Mouse (Mus musculus): Measurements from ENCODE around the gene Ubtfl1. TPM values are rescaled to one million over a fixed set of nuclear protein-coding genes. Genes with fewer than 3 reads are reported as not detected.

The Ubtfl1 gene
- total and polyA plus RNA-seq, 2 experiments from 2014 or later: not detected

DNA sequence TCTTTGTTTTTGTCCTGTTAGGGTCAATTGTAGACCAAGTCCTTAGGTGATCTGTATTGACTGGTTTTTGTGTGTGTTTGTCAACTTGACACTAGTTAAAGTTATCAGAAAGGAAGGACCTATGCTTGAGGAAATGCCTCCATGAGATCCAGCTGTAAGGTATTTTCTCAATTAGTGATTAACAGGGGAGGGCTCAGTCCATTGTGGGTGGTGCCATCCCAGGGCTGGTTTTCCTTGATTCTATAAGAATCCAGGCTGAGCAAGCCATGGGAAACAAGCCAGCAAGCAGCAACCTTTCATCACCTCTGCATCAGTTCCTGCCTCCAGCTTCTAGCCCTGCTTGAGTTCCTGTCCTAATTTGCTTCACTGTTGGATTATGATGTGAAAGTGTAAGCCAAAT lies 26.1 kb downstream of the Ubtfl1 start, which contains the start of gene Mbd3l2:
Mbd3l2 (plus strand) TSS at position 301 of the 400 bp plus-strand sequence.
- H3K36me3 ChIP-seq (ENCODE audit: insufficient read depth, low read length): no peaks in the 10 kb centered on the region
- H3K27ac ChIP-seq (ENCODE audit: low read depth, low read length): no peak within 1 kb of the TSS
- H3K9ac ChIP-seq (replicated peaks; ENCODE audit: low read length, poor library complexity, severe bottlenecking): no peak within 1 kb of the TSS
- H3K9me3 ChIP-seq (ENCODE audit: low read length): no peaks in the 10 kb centered on the region
- H3K4me3 ChIP-seq (ENCODE audit: low read depth, low read length): no peak within 1 kb of the TSS
- no peak for ATAC-seq (ENCODE audit: low FRiP score)
- H3K4me1 ChIP-seq (ENCODE audit: insufficient read depth, low read length): no peaks in the 10 kb centered on the region
- DNase-seq (ENCODE audit: low spot score): no peak
- H3K4me2 ChIP-seq (ENCODE audit: low read depth, low read length, poor library complexity, severe bottlenecking): no peak within 1 kb of the TSS
- no peak for TF ChIP-seq CTCF (IDR thresholded peaks at IDR 0.05)
- no peaks in the 10 kb centered on the region for H3K27me3 ChIP-seq (ENCODE audit: insufficient read depth, low read length)

DNA sequence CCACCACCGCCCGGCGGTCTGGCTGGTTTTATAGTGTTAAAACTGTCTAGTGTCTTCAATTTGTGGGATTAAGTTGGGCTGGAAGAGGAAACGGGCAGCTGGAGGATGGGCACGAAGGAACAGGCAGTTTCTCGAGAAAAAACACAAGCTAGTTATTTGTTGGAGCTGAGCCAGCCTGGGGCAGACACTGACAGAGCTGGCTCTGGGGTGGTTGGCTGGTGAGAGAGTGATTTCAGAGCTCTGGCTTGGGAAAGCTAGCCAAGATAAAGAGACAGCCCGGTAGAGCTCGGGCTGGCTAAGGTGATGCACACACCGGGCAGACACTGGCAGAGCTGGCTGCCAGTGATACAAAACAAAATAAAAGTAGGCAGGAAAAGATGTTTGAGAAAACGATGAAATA lies 27.5 kb downstream of the Ubtfl1 start:
- H3K27ac ChIP-seq (ENCODE audit: low read depth, low read length): no peak overlapping the region
- no peak overlapping the region for H3K4me3 ChIP-seq (ENCODE audit: low read depth, low read length)
- 80% methylated on average over 10 of the region's 10 CpGs for WGBS
- H3K27me3 ChIP-seq (ENCODE audit: insufficient read depth, low read length): no peaks in the 10 kb centered on the region
- no peak overlapping the region for H3K4me2 ChIP-seq (ENCODE audit: low read depth, low read length, poor library complexity, severe bottlenecking)
- no peaks in the 10 kb centered on the region for H3K4me1 ChIP-seq (ENCODE audit: insufficient read depth, low read length)
- H3K9me3 ChIP-seq (ENCODE audit: low read length): no peaks in the 10 kb centered on the region
- TF ChIP-seq CTCF (IDR thresholded peaks at IDR 0.05): no peak
- no peak for ATAC-seq (ENCODE audit: low FRiP score)
- no peaks in the 10 kb centered on the region for H3K36me3 ChIP-seq (ENCODE audit: insufficient read depth, low read length)
- no peak overlapping the region for H3K9ac ChIP-seq (replicated peaks; ENCODE audit: low read length, poor library complexity, severe bottlenecking)
- peak; percentile 40 for DNase-seq (ENCODE audit: low spot score)

DNA sequence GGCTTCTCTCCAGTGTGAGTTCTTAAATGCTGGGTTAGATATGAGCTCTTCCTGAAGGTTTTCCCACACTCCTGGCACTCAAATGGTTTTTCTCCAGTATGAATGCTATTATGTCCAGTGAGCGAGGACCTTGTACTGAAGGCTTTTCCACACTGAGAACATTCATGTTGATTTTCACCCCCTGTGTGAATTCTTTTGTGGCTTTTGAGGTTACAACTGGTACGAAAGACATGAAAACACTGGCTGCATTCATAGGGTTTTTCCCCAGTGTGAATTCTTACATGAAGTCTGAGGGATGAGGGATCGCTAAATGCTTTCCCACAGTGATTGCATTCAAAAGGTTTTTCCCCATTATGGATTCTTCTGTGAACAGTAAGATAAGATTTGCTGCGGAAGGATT lies 52.3 kb downstream of the Ubtfl1 start:
- DNase-seq (ENCODE audit: low spot score) (no peak), ATAC-seq (ENCODE audit: low FRiP score) (no peak)
- WGBS: 71% methylated on average over 4 of the region's 4 CpGs
- H3K4me2 ChIP-seq (ENCODE audit: low read depth, low read length, poor library complexity, severe bottlenecking): no peak overlapping the region
- H3K36me3 ChIP-seq (ENCODE audit: insufficient read depth, low read length): peaks cover 46% of the 10 kb centered on the region
- H3K27ac ChIP-seq (ENCODE audit: low read depth, low read length): no peak overlapping the region
- no peaks in the 10 kb centered on the region for H3K27me3 ChIP-seq (ENCODE audit: insufficient read depth, low read length)
- no peak overlapping the region for H3K9ac ChIP-seq (replicated peaks; ENCODE audit: low read length, poor library complexity, severe bottlenecking)
- no peak overlapping the region for H3K4me3 ChIP-seq (ENCODE audit: low read depth, low read length)
- no peak for TF ChIP-seq CTCF (IDR thresholded peaks at IDR 0.05)
- H3K9me3 ChIP-seq (ENCODE audit: low read length): no peaks in the 10 kb centered on the region
- no peaks in the 10 kb centered on the region for H3K4me1 ChIP-seq (ENCODE audit: insufficient read depth, low read length)

Small RNA genes within 50 kb of the gene (microRNA-seq; reads per million reads assigned to microRNA genes)
- gene Gm22854 (ENCODE audit: borderline number of aligned reads): not detected

Other genes starting within 250 kb of the Ubtfl1 start
- gene Chordc1, start 112.3 kb upstream of the Ubtfl1 start, total RNA-seq (2014; rRNA removed): 43.9 and 49.4 TPM in 2 replicates
- gene Chordc1, start 112.3 kb upstream of the Ubtfl1 start, polyA plus RNA-seq (2015; fragmentation: Nextera tagmentation; extraction: Ambion mirVana): 56.1 and 60.6 TPM in 2 replicates
- gene Naalad2, start 1.4 kb upstream of the Ubtfl1 start, total RNA-seq (2014; rRNA removed): 1.9 and 2.1 TPM in 2 replicates
- gene Naalad2, start 1.4 kb upstream of the Ubtfl1 start, polyA plus RNA-seq (2015; fragmentation: Nextera tagmentation; extraction: Ambion mirVana): 0.94 and 1.9 TPM in 2 replicates
- gene Mbd3l2, start 26.2 kb downstream of the Ubtfl1 start, total RNA-seq (2014; rRNA removed): not detected in 2 replicates
- not detected in 2 replicates for gene Mbd3l2, start 26.2 kb downstream of the Ubtfl1 start, polyA plus RNA-seq (2015; fragmentation: Nextera tagmentation; extraction: Ambion mirVana)
- 36.1 and 43.1 TPM in 2 replicates for gene Zfp558, start 73.8 kb downstream of the Ubtfl1 start, total RNA-seq (2014; rRNA removed)
- gene Zfp558, start 73.8 kb downstream of the Ubtfl1 start, polyA plus RNA-seq (2015; fragmentation: Nextera tagmentation; extraction: Ambion mirVana): 25.6 and 26.7 TPM in 2 replicates
- not detected in 2 replicates for gene Mbd3l1, start 73.9 kb downstream of the Ubtfl1 start, total RNA-seq (2014; rRNA removed)
- not detected in 2 replicates for gene Mbd3l1, start 73.9 kb downstream of the Ubtfl1 start, polyA plus RNA-seq (2015; fragmentation: Nextera tagmentation; extraction: Ambion mirVana)

Data from midbrain, postnatal 0 days (tissue).